Mouse (Mus musculus) stomach, postnatal 0 days (tissue): ENCODE results near the gene Naaladl1. TPM values are rescaled to one million over a fixed set of nuclear protein-coding genes. Genes with fewer than 3 reads are reported as not detected.

Experiments used
- ATAC-seq: fragments of 200-750 bp; cut with Nextera tagmentation; 2 replicates; pipeline ENCODE4 v1.8.0; 2017; ENCODE audit not compliant: low FRiP score, low TSS enrichment
- DNase-seq: peaks from one replicate; pipeline ENCODE4 v3.0.0-alpha.2; 2016; ENCODE audit warnings: low spot score
- H3K27ac ChIP-seq: fragments of 300-500 bp; sonication (generic); replicated peaks from 2 replicates; pipeline ENCODE4 v1.5.1; 2014; ENCODE audit warnings: mild to moderate bottlenecking, control low read depth
- H3K27me3 ChIP-seq: fragments of 300-500 bp; sonication (generic); 2 replicates; pipeline ENCODE4 v1.6.1; 2014; ENCODE audit warnings: low read length; ENCODE audit not compliant: control insufficient read depth, insufficient read depth
- H3K36me3 ChIP-seq: fragments of 300-500 bp; sonication (generic); 2 replicates; pipeline ENCODE4 v1.6.1; 2014; ENCODE audit warnings: low read length, mixed read lengths; ENCODE audit not compliant: control insufficient read depth, insufficient read depth
- H3K4me1 ChIP-seq: fragments of 300-500 bp; sonication (generic); replicated peaks from 2 replicates; pipeline ENCODE4 v1.6.1; 2014; ENCODE audit warnings: antibody characterized with exemption; ENCODE audit not compliant: control insufficient read depth, insufficient read depth
- H3K4me2 ChIP-seq: fragments of 300-500 bp; sonication (generic); replicated peaks from 2 replicates; pipeline ENCODE4 v1.6.1; 2014; ENCODE audit warnings: low read depth, mild to moderate bottlenecking, control low read depth, moderate library complexity
- H3K4me3 ChIP-seq: fragments of 300-500 bp; sonication (generic); 2 replicates; pipeline ENCODE4 v1.5.1; 2014; ENCODE audit warnings: low read depth, low read length, control low read depth
- H3K9ac ChIP-seq: fragments of 300-500 bp; sonication (generic); 2 replicates; pipeline ENCODE4 v1.6.1; 2014; ENCODE audit warnings: mild to moderate bottlenecking, low read length, control low read depth, mixed read lengths
- H3K9me3 ChIP-seq: fragments of 300-500 bp; sonication (generic); 2 replicates; pipeline ENCODE4 v1.6.1; 2016; ENCODE audit warnings: low read length; ENCODE audit not compliant: control insufficient read depth
- CTCF ChIP-seq: IDR thresholded peaks from 2 replicates; pipeline ENCODE4 v1.5.1; 2016; ENCODE audit warnings: antibody characterized with exemption, low read depth, mild to moderate bottlenecking, moderate library complexity
- EP300 ChIP-seq: optimal IDR thresholded peaks from 2 replicates; pipeline ENCODE3; 2016; ENCODE audit warnings: antibody characterized with exemption
- WGBS: fragments of 180-500 bp; shearing (Covaris S2); extraction: QIAGEN DNeasy Blood & Tissue Kit; methylation state at CpG from one replicate; pipeline ENCODE4 v1.1.7; 2014; 5-methylcytosine and 5-hydroxymethylcytosine counted together
- polyA plus RNA-seq: library from polyadenylated mRNA; unstranded; fragments of >200 nt; fragmentation: Nextera tagmentation; extraction: Ambion mirVana; gene quantifications from 2 replicates; pipeline ENCODE4 v1.2.1, GENCODE M21; 2015

Gene Naaladl1
- polyA plus RNA-seq, 1 experiment from 2014 or later, result 0.05 TPM

DNA sequence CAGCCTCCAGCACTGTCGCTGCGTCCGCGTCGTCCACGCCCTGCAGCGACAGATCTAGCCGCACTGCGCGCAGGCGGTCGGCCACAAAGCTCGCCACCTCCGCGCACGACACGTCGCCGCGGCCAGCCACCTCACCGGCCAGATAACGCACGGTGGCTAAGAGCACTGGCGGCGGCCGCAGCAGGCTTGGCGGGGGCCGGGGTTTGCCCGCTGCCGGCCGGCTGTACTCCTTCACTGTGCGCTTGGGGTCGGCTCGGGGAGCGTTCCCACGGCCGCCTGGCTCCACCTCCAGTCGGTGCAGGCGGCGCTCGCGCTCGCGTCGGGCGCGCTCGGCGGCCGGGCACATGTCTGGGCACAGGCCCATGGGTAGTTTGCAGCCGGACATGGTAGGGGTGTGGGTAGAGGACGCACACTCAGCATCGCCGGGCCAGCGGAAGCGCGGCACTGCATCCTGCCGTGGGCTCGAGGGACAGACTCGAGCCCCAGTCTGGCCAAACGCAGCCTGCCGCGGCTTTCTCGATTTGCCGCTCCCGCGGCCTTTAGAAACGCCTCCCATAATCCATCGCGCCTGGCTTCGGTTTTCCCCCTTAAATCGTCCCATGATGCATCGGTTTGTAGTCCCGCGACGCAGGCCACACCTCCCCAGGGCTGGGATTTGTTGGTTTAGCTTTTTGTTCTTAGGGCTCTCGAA is 12.5 kb downstream of the Naaladl1 start, which contains the start of gene Sac3d1:
Sac3d1 (minus strand) TSS at position 665 of the 691 bp plus-strand sequence.
- Histone ChIP-seq H3K9ac (peak within 1 kb of the TSS; percentile 74), H3K27me3 (no peaks in the 10 kb centered on the region), H3K4me1 (no peaks in the 10 kb centered on the region), H3K4me2 (peak within 1 kb of the TSS; percentile 97), H3K9me3 (no peaks in the 10 kb centered on the region), H3K27ac (peak within 1 kb of the TSS; percentile 95), H3K4me3 (peak within 1 kb of the TSS; percentile 78), H3K36me3 (peaks cover 18% of the 10 kb centered on the region)
- WGBS, result under 1% methylated on average over 77 of the region's 77 CpGs
- TF ChIP-seq EP300 (no peak), CTCF (peak; percentile 11; the same call in 1 of the 2 replicates)
- ATAC-seq (peak; percentile 85), DNase-seq (peak; percentile 92)

DNA sequence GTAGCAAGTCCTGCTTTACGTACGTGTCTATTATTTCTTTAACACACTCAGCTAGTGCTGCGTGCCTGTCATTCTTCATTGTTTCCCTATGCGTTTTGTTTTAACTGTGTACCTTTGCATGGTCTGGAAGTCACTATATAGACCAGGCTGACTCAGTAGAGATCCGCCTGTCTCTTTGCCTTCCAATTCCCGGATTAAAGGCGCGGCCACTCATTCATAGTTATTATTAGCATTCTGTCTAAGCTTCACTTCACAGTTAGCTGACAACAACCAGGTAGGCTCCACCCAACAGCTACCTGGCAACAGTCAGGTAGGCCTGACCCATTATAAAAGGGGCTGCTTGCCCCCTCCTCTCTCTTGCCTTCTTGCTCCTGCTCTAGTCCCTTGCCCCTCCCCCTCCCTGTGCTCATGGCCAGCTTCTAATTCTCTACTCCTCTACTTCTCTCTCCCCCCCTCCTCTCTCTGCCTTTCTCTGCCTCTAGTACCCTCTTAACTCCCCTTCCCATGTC is 13.1 kb downstream of the Naaladl1 start:
- DNase-seq, result no peak
- Histone ChIP-seq H3K9ac (0 out of 2 replicates have a peak overlapping the region, but pooled peaks have one; percentile 31), H3K27me3 (no peaks in the 10 kb centered on the region), H3K9me3 (no peaks in the 10 kb centered on the region), H3K4me3 (peak overlapping the region; percentile 78), H3K4me1 (no peaks in the 10 kb centered on the region), H3K4me2 (peak overlapping the region; percentile 97), H3K27ac (peak overlapping the region; percentile 95), H3K36me3 (peaks cover 18% of the 10 kb centered on the region)
- no peak for TF ChIP-seq EP300
- under 1% methylated on average over 8 of the region's 8 CpGs for WGBS
- ATAC-seq, result peak; percentile 48

DNA sequence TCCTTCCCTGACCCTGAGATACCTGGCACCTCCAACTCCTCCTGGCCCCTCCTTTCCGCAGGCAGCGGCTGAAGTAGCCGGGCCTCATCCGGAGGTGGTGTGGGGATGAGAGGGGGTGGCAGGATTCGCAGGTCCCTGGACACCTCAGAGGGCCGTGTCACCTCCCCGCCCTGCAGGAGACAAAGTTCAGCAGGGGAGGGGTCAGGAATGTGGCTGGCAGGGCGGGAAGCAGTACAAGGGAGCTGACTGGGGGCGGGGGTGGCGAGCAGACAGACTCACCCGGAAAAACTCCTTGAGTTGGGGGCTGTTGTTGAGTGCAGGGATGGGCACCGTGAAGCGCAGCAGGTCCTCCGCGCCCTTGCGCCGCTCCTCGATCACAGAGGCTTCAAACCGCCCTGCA is 16.2 kb downstream of the Naaladl1 start:
- Histone ChIP-seq H3K9me3 (no peaks in the 10 kb centered on the region), H3K4me1 (no peaks in the 10 kb centered on the region), H3K4me2 (no peak overlapping the region), H3K9ac (no peak overlapping the region), H3K27ac (no peak overlapping the region), H3K36me3 (peaks cover 3% of the 10 kb centered on the region; the same call in 1 of the 2 replicates), H3K27me3 (no peaks in the 10 kb centered on the region), H3K4me3 (no peak overlapping the region)
- TF ChIP-seq EP300 (no peak), CTCF (no peak)
- no peak for ATAC-seq
- WGBS, result 43% methylated on average over 19 of the region's 19 CpGs
- DNase-seq, result no peak

DNA sequence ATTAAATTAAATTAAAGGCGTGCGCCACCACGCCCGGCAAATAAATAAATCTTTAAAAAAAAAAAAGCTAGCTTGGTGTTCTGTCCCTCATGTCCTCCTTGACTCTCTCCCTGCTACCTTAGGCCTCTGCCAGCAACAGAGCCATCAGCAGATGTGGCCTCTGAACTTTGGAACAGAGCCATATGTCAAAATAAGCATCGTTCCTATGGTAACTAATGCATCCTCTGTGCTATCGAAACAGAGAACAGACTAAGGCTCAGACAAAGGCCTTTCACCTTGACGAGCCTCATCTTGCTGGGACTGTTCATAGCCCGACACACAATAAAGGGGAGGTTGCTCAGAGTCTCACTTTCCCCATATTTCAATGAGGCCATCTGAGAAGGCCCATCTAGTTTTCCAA is 17.7 kb downstream of the Naaladl1 start:
- no peak for TF ChIP-seq EP300
- no peak for TF ChIP-seq CTCF

DNA sequence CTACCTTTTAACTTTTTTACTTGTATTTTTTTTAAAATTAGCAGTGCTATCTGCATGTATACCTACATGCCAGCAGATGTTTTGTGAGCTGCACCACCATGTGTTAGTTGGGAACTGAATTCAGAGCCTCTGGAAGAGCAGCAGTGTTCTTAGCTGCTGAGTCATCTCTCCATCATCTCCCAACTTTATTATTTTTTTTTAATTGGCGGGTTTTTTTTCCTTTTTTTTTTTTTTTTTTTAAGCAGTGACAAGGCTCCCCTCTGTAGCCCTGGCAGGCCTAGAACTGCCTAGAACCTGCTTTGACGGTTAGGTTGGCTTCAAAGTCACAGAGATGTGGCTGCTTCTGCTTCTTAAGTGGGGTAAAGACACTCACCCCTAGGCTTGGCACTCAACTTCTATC is 19.3 kb downstream of the Naaladl1 start:
- Histone ChIP-seq H3K4me1 (no peaks in the 10 kb centered on the region), H3K27ac (no peak overlapping the region), H3K4me3 (no peak overlapping the region), H3K9ac (no peak overlapping the region), H3K4me2 (no peak overlapping the region), H3K9me3 (no peaks in the 10 kb centered on the region), H3K36me3 (peaks cover 3% of the 10 kb centered on the region; the same call in 1 of the 2 replicates), H3K27me3 (no peaks in the 10 kb centered on the region)
- DNase-seq, result no peak
- TF ChIP-seq EP300 (no peak), CTCF (no peak)
- ATAC-seq, result no peak
- 54% methylated on average over 2 of the region's 2 CpGs for WGBS

More for the DNA sequence above, 17.7 kb downstream of the Naaladl1 start:
- no peaks in the 10 kb centered on the region for H3K9me3 ChIP-seq
- H3K27ac ChIP-seq, result no peak overlapping the region; the same call in 1 of the 2 replicates
- DNase-seq, result no peak
- ATAC-seq, result no peak
- no peaks in the 10 kb centered on the region for H3K27me3 ChIP-seq
- H3K4me3 ChIP-seq, result no peak overlapping the region
- peaks cover 3% of the 10 kb centered on the region; the same call in 1 of the 2 replicates for H3K36me3 ChIP-seq
- H3K4me1 ChIP-seq, result no peaks in the 10 kb centered on the region
- H3K9ac ChIP-seq, result no peak overlapping the region
- 53% methylated on average over 8 of the region's 8 CpGs for WGBS
- no peak overlapping the region for H3K4me2 ChIP-seq

DNA sequence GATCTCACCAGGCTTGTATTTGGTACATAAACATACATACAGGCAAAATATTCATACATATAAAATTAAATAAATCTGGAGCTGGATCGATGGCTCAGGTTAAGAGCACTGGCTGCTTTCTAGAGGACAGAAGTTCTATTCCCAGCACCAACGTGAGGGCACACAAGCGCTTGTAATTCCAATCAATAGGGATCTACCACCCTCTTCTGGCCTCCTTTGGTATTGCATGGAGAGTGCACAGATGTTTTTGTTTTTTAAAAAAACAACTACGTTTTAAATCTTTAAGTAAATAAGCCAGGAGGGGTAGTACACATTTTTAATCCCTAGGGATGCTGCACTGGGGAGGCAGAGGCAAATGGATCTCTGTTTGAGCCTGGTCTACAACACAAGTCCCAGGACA is 20.7 kb downstream of the Naaladl1 start:
- DNase-seq, result peak; percentile 46
- H3K4me1 ChIP-seq, result no peaks in the 10 kb centered on the region
- no peak for ATAC-seq
- H3K36me3 ChIP-seq, result no peaks in the 10 kb centered on the region
- H3K27me3 ChIP-seq, result no peaks in the 10 kb centered on the region
- WGBS, result 25% methylated on average over 4 of the region's 4 CpGs
- no peak overlapping the region for H3K4me2 ChIP-seq
- TF ChIP-seq CTCF (peak; percentile 88), EP300 (no peak)
- H3K4me3 ChIP-seq, result no peak overlapping the region
- H3K27ac ChIP-seq, result no peak overlapping the region
- H3K9ac ChIP-seq, result no peak overlapping the region
- H3K9me3 ChIP-seq, result no peaks in the 10 kb centered on the region
